Mouse (Mus musculus): ENCODE data around the gene Cdk12. TPM values are rescaled to one million over a fixed set of nuclear protein-coding genes. Genes with fewer than 3 reads are reported as not detected.

Gene Cdk12
- polyA plus RNA-seq, 3 experiments from 2014 or later: 17.0 to 29.1 (median 28.8) TPM

- no peak for ATAC-seq
Measured at GRCm38 (mm10) chr11:98318421-98319116, 115.7 kb downstream of the Cdk12 start.

GRCm38 (mm10) chr11:98319120-98319519, 116.3 kb downstream of the Cdk12 start:
- no peak for ATAC-seq

GRCm38 (mm10) chr11:98319544-98319943, 116.7 kb downstream of the Cdk12 start:
- no peak for ATAC-seq

GRCm38 (mm10) chr11:98319944-98320343, 117.1 kb downstream of the Cdk12 start:
- ATAC-seq: no peak

GRCm38 (mm10) chr11:98320381-98320780, 117.5 kb downstream of the Cdk12 start:
- ATAC-seq: no peak

- no peak for ATAC-seq
Measured at GRCm38 (mm10) chr11:98320806-98321676, 118.2 kb downstream of the Cdk12 start.

GRCm38 (mm10) chr11:98321677-98322003, 118.8 kb downstream of the Cdk12 start:
- no peak for ATAC-seq

- no peak for ATAC-seq
Measured at GRCm38 (mm10) chr11:98322159-98322558, 119.3 kb downstream of the Cdk12 start.

- no peak for ATAC-seq
Measured at GRCm38 (mm10) chr11:98323136-98323866, 120.4 kb downstream of the Cdk12 start.

GRCm38 (mm10) chr11:98323933-98324332, 121.1 kb downstream of the Cdk12 start:
- ATAC-seq: no peak

GRCm38 (mm10) chr11:98325191-98325820, 122.4 kb downstream of the Cdk12 start:
- ATAC-seq: no peak

GRCm38 (mm10) chr11:98325821-98326218, 123.0 kb downstream of the Cdk12 start:
- no peak for ATAC-seq

- no peak for ATAC-seq
Measured at GRCm38 (mm10) chr11:98326741-98327135, 123.9 kb downstream of the Cdk12 start.

- ATAC-seq: no peak
Measured at GRCm38 (mm10) chr11:98327136-98328030, 124.5 kb downstream of the Cdk12 start.

GRCm38 (mm10) chr11:98328031-98328370, 125.1 kb downstream of the Cdk12 start:
- ATAC-seq: no peak

Other genes starting within 250 kb of the Cdk12 start
- 1 to 10 TPM; 1.1 to 8.5 (median 2.2) TPM for gene Plxdc1, start 216.6 kb upstream of the Cdk12 start, polyA plus RNA-seq (2017; shearing (Covaris generic))
- gene Arl5c, start 206.9 kb upstream of the Cdk12 start, polyA plus RNA-seq (2017; shearing (Covaris generic)): 10 to 100 TPM; 43.8 to 60.5 (median 53.2) TPM
- gene Cacnb1, start 180.0 kb upstream of the Cdk12 start, polyA plus RNA-seq (2017; shearing (Covaris generic)): 1 to 10 TPM; 1.5 to 2.7 (median 2.4) TPM
- 1,000 to 10,000 TPM; 2,465 to 4,071 (median 3,234) TPM for gene Rpl19, start 176.3 kb upstream of the Cdk12 start, polyA plus RNA-seq (2017; shearing (Covaris generic))
- under 1 TPM in 1 of 3 experiments, not detected in 2; 0.23 TPM for gene Stac2, start 149.6 kb upstream of the Cdk12 start, polyA plus RNA-seq (2017; shearing (Covaris generic))
- gene Fbxl20, start 52.7 kb upstream of the Cdk12 start, polyA plus RNA-seq (2017; shearing (Covaris generic)): 1 to 10 TPM; 3.5 to 7.2 (median 7.2) TPM
- gene Med1, start 9.8 kb upstream of the Cdk12 start, polyA plus RNA-seq (2017; shearing (Covaris generic)): 100 to 1,000 TPM in 1 of 3 experiments, 10 to 100 TPM in 2; 47.0 to 108 (median 55.5) TPM
- not detected for gene Neurod2, start 126.6 kb downstream of the Cdk12 start, polyA plus RNA-seq (2017; shearing (Covaris generic))
- gene Ppp1r1b, start 145.3 kb downstream of the Cdk12 start, polyA plus RNA-seq (2017; shearing (Covaris generic)): not detected
- 10 to 100 TPM; 38.5 to 42.1 (median 40.3) TPM for gene Stard3, start 155.3 kb downstream of the Cdk12 start, polyA plus RNA-seq (2017; shearing (Covaris generic))
- not detected for gene Tcap, start 180.8 kb downstream of the Cdk12 start, polyA plus RNA-seq (2017; shearing (Covaris generic))
- not detected for gene Pnmt, start 183.4 kb downstream of the Cdk12 start, polyA plus RNA-seq (2017; shearing (Covaris generic))
- gene Pgap3, start 197.4 kb downstream of the Cdk12 start, polyA plus RNA-seq (2017; shearing (Covaris generic)): 1 to 10 TPM; 7.0 to 8.2 (median 7.2) TPM
- gene Erbb2, start 209.4 kb downstream of the Cdk12 start, polyA plus RNA-seq (2017; shearing (Covaris generic)): under 1 TPM in 2 of 3 experiments, not detected in 1; 0.13 to 0.68 TPM
- 100 to 1,000 TPM; 148 to 198 (median 167) TPM for gene Mien1, start 235.9 kb downstream of the Cdk12 start, polyA plus RNA-seq (2017; shearing (Covaris generic))
- 1 to 10 TPM; 1.2 to 3.1 (median 2.1) TPM for gene Grb7, start 243.3 kb downstream of the Cdk12 start, polyA plus RNA-seq (2017; shearing (Covaris generic))

All from inflammation-experienced regulatory T-cells, adult 6 months (primary cell).